Mouse (Mus musculus) WW6 (cell line): ENCODE data around the gene As3mt.

Source experiments
- DNase-seq: peaks from one replicate; pipeline ENCODE4 v3.0.0-alpha.2; 2013; ENCODE audit warnings: low read depth, low spot score

As3mt gene

DNA sequence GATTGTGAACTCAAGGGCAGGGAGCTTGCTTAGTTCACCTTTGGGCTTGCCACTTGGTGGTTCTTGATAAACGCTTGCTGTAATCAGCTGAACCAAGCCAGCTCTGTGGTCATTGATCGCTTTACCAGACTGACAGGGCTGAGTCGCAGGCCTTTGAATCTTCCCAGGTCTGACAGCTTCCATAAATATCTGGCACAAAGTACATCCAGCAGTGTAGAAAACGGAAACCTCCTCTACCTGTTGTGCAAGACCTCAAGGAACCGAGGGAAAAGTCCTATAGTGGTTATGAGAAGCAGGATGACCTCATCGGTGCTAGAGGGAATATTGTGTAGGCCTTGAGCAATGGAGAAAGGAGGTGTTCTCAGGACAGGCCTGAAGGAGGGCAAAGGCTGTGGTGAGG lies 77.2 kb downstream of the As3mt start:
- DNase-seq = no peak

GRCm38 (mm10) chr19:46785633-46786032 lies 78.4 kb downstream of the As3mt start:
- no peak for DNase-seq

DNA sequence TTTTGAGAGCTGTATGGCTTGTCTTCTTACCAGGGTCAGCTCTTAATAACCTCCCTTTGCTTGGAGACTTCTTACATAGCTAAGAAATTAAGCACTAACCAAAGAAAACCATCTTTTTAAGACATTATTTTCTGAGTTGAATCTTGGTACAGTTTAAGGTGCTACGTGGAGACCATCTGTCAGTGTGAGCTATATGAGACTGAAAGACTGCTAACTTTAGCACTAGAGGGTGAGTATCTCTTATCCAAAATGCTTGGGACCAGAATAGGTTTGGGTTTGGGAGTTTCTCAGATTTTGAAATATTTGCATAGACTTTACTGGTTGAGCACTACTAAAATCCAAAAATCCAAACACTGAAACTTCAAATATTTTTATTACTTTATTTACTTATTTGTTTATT lies 82.5 kb downstream of the As3mt start:
- no peak for DNase-seq
